Mouse (Mus musculus) heart, adult 2 months (tissue): Measurements from ENCODE around the gene Plxdc1. TPM values are rescaled to one million over a fixed set of nuclear protein-coding genes. Genes with fewer than 3 reads are reported as not detected.

ENCODE experiments used
- DNase-seq, 2 experiments: peaks; one replicate each; pipeline ENCODE4 v3.0.0; 2021
- H3K27ac ChIP-seq: fragments of 200-600 bp; 2 replicates; pipeline ENCODE4 v1.8.1; 2022
- H3K27me3 ChIP-seq: fragments of 200-500 bp; 2 replicates; pipeline ENCODE4 v1.6.1; 2012; ENCODE audit warnings: mild to moderate bottlenecking, low read length, inconsistent platforms, mixed read lengths; ENCODE audit not compliant: control insufficient read depth, insufficient read depth
- H3K36me3 ChIP-seq: fragments of 200-500 bp; 2 replicates; pipeline ENCODE4 v1.6.1; 2012; ENCODE audit warnings: low read length, inconsistent platforms; ENCODE audit not compliant: control insufficient read depth, insufficient read depth
- H3K4me1 ChIP-seq: fragments of 200-500 bp; 2 replicates; pipeline ENCODE4 v1.6.1; 2011; ENCODE audit warnings: low read length; ENCODE audit not compliant: control insufficient read depth, insufficient read depth
- H3K4me3 ChIP-seq: fragments of 200-600 bp; 2 replicates; pipeline ENCODE4 v1.8.1; 2022
- H3K79me2 ChIP-seq: fragments of 200-500 bp; replicated peaks from 2 replicates; pipeline ENCODE4 v1.6.1; 2012; ENCODE audit warnings: mild to moderate bottlenecking, inconsistent platforms, low read length, moderate library complexity, mixed read lengths; ENCODE audit not compliant: control insufficient read depth, insufficient read depth
- H3K9ac ChIP-seq: fragments of 200-500 bp; 2 replicates; pipeline ENCODE4 v1.6.1; 2012; ENCODE audit warnings: low read depth, mild to moderate bottlenecking, control low read depth, inconsistent platforms, low read length, mixed read lengths
- CTCF ChIP-seq: fragments of 200-600 bp; IDR thresholded peaks from 2 replicates; pipeline ENCODE4 v1.8.1; 2022; ENCODE audit warnings: antibody characterized with exemption, mild to moderate bottlenecking, moderate library complexity
- EP300 ChIP-seq: fragments of 200-500 bp; IDR thresholded peaks from 2 replicates; pipeline ENCODE4 v1.6.1; 2011; ENCODE audit warnings: low read depth, low read length, control low read depth; ENCODE audit not compliant: insufficient read depth
- POLR2A ChIP-seq: fragments of 200-500 bp; IDR thresholded peaks from 2 replicates; pipeline ENCODE4 v1.6.1; 2011; ENCODE audit warnings: mild to moderate bottlenecking, low read depth, low read length, control low read depth; ENCODE audit not compliant: insufficient read depth
- WGBS: fragments of 180-500 bp; shearing (Covaris S2); methylation state at CpG from one replicate; pipeline ENCODE4 v1.1.7; 2018; 5-methylcytosine and 5-hydroxymethylcytosine counted together
- intact Hi-C: fragments of 180-260 bp; cut with DNase I; formaldehyde crosslinking; loops from one replicate; pipeline ENCODE4 v1.15.1; 2025
- polyA plus RNA-seq: library from polyadenylated mRNA; depleted of rRNA; stranded (reverse); fragments of >200 nt; gene quantifications from 2 replicates; pipeline ENCODE4 v1.2.3, GENCODE M21; 2012
- total RNA-seq, 2 experiments: library from RNA; stranded (reverse); gene quantifications; 2 replicates each; pipeline ENCODE4 v1.2.3; 2021

Gene Plxdc1
- total and polyA plus RNA-seq, 3 experiments, result 4.5 to 6.6 (median 5.5) TPM

GRCm38 (mm10) chr11:97987551-97988526, 1.6 kb upstream of the Plxdc1 start:
- H3K4me1 ChIP-seq, result no peaks in the 10 kb centered on the region; the same call in 1 of the 2 replicates
- intact Hi-C loops, result loop anchor here (1.0 to 2.0 kb wide), 3 partner anchors 51 to 195 kb away; no protein-coding TSS in a partner anchor
- H3K79me2 ChIP-seq, result no peaks in the 10 kb centered on the region
- H3K36me3 ChIP-seq, result no peaks in the 10 kb centered on the region
- peak overlapping the region; percentile 72 for H3K9ac ChIP-seq
- peak overlapping the region; percentile 92 for H3K27ac ChIP-seq
- TF ChIP-seq POLR2A, result peak; percentile 78
- peak; percentile 98 for TF ChIP-seq EP300
- peak; percentile 91 for TF ChIP-seq CTCF
- peak overlapping the region; percentile 93 for H3K4me3 ChIP-seq
- under 1% methylated on average over 42 of the region's 42 CpGs for WGBS
- no peaks in the 10 kb centered on the region for H3K27me3 ChIP-seq
- peak; percentile 94 to 97 for DNase-seq

GRCm38 (mm10) chr11:97986738-97987465, 658 bp upstream of the Plxdc1 start:
- 29% methylated on average over 17 of the region's 17 CpGs for WGBS
- no peaks in the 10 kb centered on the region for H3K27me3 ChIP-seq
- no peaks in the 10 kb centered on the region; the same call in 1 of the 2 replicates for H3K4me1 ChIP-seq
- no peaks in the 10 kb centered on the region for H3K36me3 ChIP-seq
- intact Hi-C loops, result loop anchor here (1.0 to 2.0 kb wide), 3 partner anchors 50 to 194 kb away; no protein-coding TSS in a partner anchor
- peak overlapping the region; percentile 93 for H3K4me3 ChIP-seq
- no peak for TF ChIP-seq POLR2A
- no peak for TF ChIP-seq CTCF
- TF ChIP-seq EP300, result no peak
- no peaks in the 10 kb centered on the region for H3K79me2 ChIP-seq
- peak in 1 of 2 experiments; percentile 43 for DNase-seq
- peak overlapping the region; percentile 92 for H3K27ac ChIP-seq
- H3K9ac ChIP-seq, result no peak overlapping the region; the same call in 1 of the 2 replicates

- Histone ChIP-seq H3K4me3 (no peak overlapping the region), H3K4me1 (peaks cover 6% of the 10 kb centered on the region), H3K79me2 (no peaks in the 10 kb centered on the region), H3K27ac (no peak overlapping the region), H3K27me3 (no peaks in the 10 kb centered on the region), H3K9ac (no peak overlapping the region), H3K36me3 (no peaks in the 10 kb centered on the region)
- intact Hi-C loops, result no loop called here
- no peak for DNase-seq
- 78% methylated on average over 1 of the region's 1 CpGs for WGBS
- TF ChIP-seq CTCF, result no peak
- TF ChIP-seq POLR2A, result no peak
- TF ChIP-seq EP300, result no peak
Observed at GRCm38 (mm10) chr11:97983983-97984382, 2.3 kb downstream of the Plxdc1 start.

GRCm38 (mm10) chr11:97983506-97983905, 2.7 kb downstream of the Plxdc1 start:
- TF ChIP-seq EP300 (no peak), POLR2A (no peak), CTCF (no peak)
- no peak for DNase-seq
- H3K9ac ChIP-seq, result no peak overlapping the region
- H3K27ac ChIP-seq, result no peak overlapping the region
- 92% methylated on average over 3 of the region's 3 CpGs for WGBS
- no peaks in the 10 kb centered on the region for H3K27me3 ChIP-seq
- intact Hi-C loops, result no loop called here
- H3K36me3 ChIP-seq, result no peaks in the 10 kb centered on the region
- H3K79me2 ChIP-seq, result no peaks in the 10 kb centered on the region
- H3K4me3 ChIP-seq, result no peak overlapping the region
- H3K4me1 ChIP-seq, result peaks cover 6% of the 10 kb centered on the region

- no peak overlapping the region for H3K9ac ChIP-seq
- intact Hi-C loops, result no loop called here
- H3K36me3 ChIP-seq, result no peaks in the 10 kb centered on the region
- WGBS, result 92% methylated on average over 9 of the region's 9 CpGs
- H3K4me3 ChIP-seq, result no peak overlapping the region
- H3K79me2 ChIP-seq, result no peaks in the 10 kb centered on the region
- peaks cover 6% of the 10 kb centered on the region for H3K4me1 ChIP-seq
- no peak overlapping the region for H3K27ac ChIP-seq
- DNase-seq, result no peak
- H3K27me3 ChIP-seq, result no peaks in the 10 kb centered on the region
- TF ChIP-seq POLR2A (no peak), CTCF (no peak), EP300 (no peak)
Observed at GRCm38 (mm10) chr11:97982721-97983120, 3.5 kb downstream of the Plxdc1 start.
